Mouse (Mus musculus) E14TG2a.4 (cell line): ENCODE data around the gene Dcaf4.

Experiments used
- CTCF ChIP-seq: conservative IDR thresholded peaks from 2 replicates; pipeline ENCODE4 v1.5.1; 2014; ENCODE audit warnings: low read length
- POU5F1 ChIP-seq: IDR thresholded peaks from 2 replicates; pipeline ENCODE4 v1.6.1; 2014; ENCODE audit warnings: low read length, borderline replicate concordance

DNA sequence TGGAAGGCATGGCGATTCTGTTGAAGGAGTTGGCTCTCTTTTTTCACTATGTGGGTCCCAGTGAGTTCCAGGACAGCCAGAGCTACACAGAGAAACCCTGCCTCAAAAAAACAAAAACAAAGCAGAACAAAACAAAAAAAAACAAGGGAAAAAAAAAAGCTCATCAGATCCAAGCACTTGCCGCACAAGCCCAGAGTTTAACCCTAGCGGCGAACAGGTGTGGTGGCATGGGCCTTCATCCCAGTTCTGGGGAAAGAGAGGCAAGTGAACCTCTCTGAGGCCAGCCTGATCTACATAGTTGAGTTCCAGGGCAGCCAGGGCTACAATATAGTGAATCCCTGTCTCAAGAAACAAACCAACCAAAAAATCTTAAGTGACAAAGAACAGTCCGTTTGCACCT lies 57.2 kb downstream of the Dcaf4 start:
- TF ChIP-seq CTCF = peak; percentile 28
- TF ChIP-seq POU5F1 = no peak
